Mouse (Mus musculus): ENCODE measurements at regions not wholly inside any gene's neighbourhood (a gene's known extent, or its start where the extent isn't known, plus 50 kb on each side); places are given as distances from the start of the nearest gene placed in this dataset.
A peak's percentile ranks its signal among the peaks of the same experiment; 100 is the strongest.

GRCm38 (mm10) chr9:67610696-67611095, 51.2 kb upstream of the Tln2 start:
- TF ChIP-seq POLR2A (IDR thresholded peaks at IDR 0.05; ENCODE audit: borderline replicate concordance, extremely low read depth, insufficient read depth, insufficient read length, poor library complexity, severe bottlenecking), result no peak
- TF ChIP-seq CTCF (IDR thresholded peaks at IDR 0.05; ENCODE audit: borderline replicate concordance, extremely low read depth, insufficient read depth, insufficient read length), result no peak
- DNase-seq (ENCODE audit: low read depth), result no peak

GRCm38 (mm10) chr9:67611676-67612075, 52.2 kb upstream of the Tln2 start:
- TF ChIP-seq CTCF (IDR thresholded peaks at IDR 0.05; ENCODE audit: borderline replicate concordance, extremely low read depth, insufficient read depth, insufficient read length), result no peak
- TF ChIP-seq POLR2A (IDR thresholded peaks at IDR 0.05; ENCODE audit: borderline replicate concordance, extremely low read depth, insufficient read depth, insufficient read length, poor library complexity, severe bottlenecking), result no peak

GRCm38 (mm10) chr9:67612101-67612500, 52.6 kb upstream of the Tln2 start:
- no peak for DNase-seq (ENCODE audit: low read depth)
- no peak for TF ChIP-seq POLR2A (IDR thresholded peaks at IDR 0.05; ENCODE audit: borderline replicate concordance, extremely low read depth, insufficient read depth, insufficient read length, poor library complexity, severe bottlenecking)
- TF ChIP-seq CTCF (IDR thresholded peaks at IDR 0.05; ENCODE audit: borderline replicate concordance, extremely low read depth, insufficient read depth, insufficient read length), result no peak

More at GRCm38 (mm10) chr9:67611676-67612075, 52.2 kb upstream of the Tln2 start:
- DNase-seq (ENCODE audit: low read depth), result no peak

- TF ChIP-seq CTCF (IDR thresholded peaks at IDR 0.05; ENCODE audit: borderline replicate concordance, extremely low read depth, insufficient read depth, insufficient read length) (no peak), POLR2A (IDR thresholded peaks at IDR 0.05; ENCODE audit: borderline replicate concordance, extremely low read depth, insufficient read depth, insufficient read length, poor library complexity, severe bottlenecking) (no peak)
- no peak for DNase-seq (ENCODE audit: low read depth)
These were observed 54.7 kb upstream of the Tln2 start for GRCm38 (mm10) chr9:67614068-67614727.

- TF ChIP-seq CTCF (IDR thresholded peaks at IDR 0.05; ENCODE audit: borderline replicate concordance, extremely low read depth, insufficient read depth, insufficient read length), result no peak
- no peak for TF ChIP-seq POLR2A (IDR thresholded peaks at IDR 0.05; ENCODE audit: borderline replicate concordance, extremely low read depth, insufficient read depth, insufficient read length, poor library complexity, severe bottlenecking)
- no peak for DNase-seq (ENCODE audit: low read depth)
These were observed 56.7 kb upstream of the Tln2 start for GRCm38 (mm10) chr9:67616207-67616606.

- peak; percentile 53 for DNase-seq (ENCODE audit: low read depth)
These were observed 58.1 kb upstream of the Tln2 start for GRCm38 (mm10) chr9:67617341-67618217.

GRCm38 (mm10) chr9:67620945-67621344, 61.4 kb upstream of the Tln2 start:
- TF ChIP-seq POLR2A (IDR thresholded peaks at IDR 0.05; ENCODE audit: borderline replicate concordance, extremely low read depth, insufficient read depth, insufficient read length, poor library complexity, severe bottlenecking), result no peak
- no peak for TF ChIP-seq CTCF (IDR thresholded peaks at IDR 0.05; ENCODE audit: borderline replicate concordance, extremely low read depth, insufficient read depth, insufficient read length)
- DNase-seq (ENCODE audit: low read depth), result no peak

More at GRCm38 (mm10) chr9:67617341-67618217, 58.1 kb upstream of the Tln2 start:
- TF ChIP-seq CTCF (IDR thresholded peaks at IDR 0.05; ENCODE audit: borderline replicate concordance, extremely low read depth, insufficient read depth, insufficient read length) (no peak), POLR2A (IDR thresholded peaks at IDR 0.05; ENCODE audit: borderline replicate concordance, extremely low read depth, insufficient read depth, insufficient read length, poor library complexity, severe bottlenecking) (no peak)

- DNase-seq (ENCODE audit: low read depth), result no peak
- TF ChIP-seq CTCF (IDR thresholded peaks at IDR 0.05; ENCODE audit: borderline replicate concordance, extremely low read depth, insufficient read depth, insufficient read length) (no peak), POLR2A (IDR thresholded peaks at IDR 0.05; ENCODE audit: borderline replicate concordance, extremely low read depth, insufficient read depth, insufficient read length, poor library complexity, severe bottlenecking) (no peak)
These were observed 67.7 kb upstream of the Tln2 start for GRCm38 (mm10) chr9:67627196-67627595.

- TF ChIP-seq POLR2A (IDR thresholded peaks at IDR 0.05; ENCODE audit: borderline replicate concordance, extremely low read depth, insufficient read depth, insufficient read length, poor library complexity, severe bottlenecking) (no peak), CTCF (IDR thresholded peaks at IDR 0.05; ENCODE audit: borderline replicate concordance, extremely low read depth, insufficient read depth, insufficient read length) (no peak)
- no peak for DNase-seq (ENCODE audit: low read depth)
These were observed 70.1 kb upstream of the Tln2 start for GRCm38 (mm10) chr9:67629624-67630023.

GRCm38 (mm10) chr9:67630173-67630572, 70.7 kb upstream of the Tln2 start:
- TF ChIP-seq CTCF (IDR thresholded peaks at IDR 0.05; ENCODE audit: borderline replicate concordance, extremely low read depth, insufficient read depth, insufficient read length), result no peak
- TF ChIP-seq POLR2A (IDR thresholded peaks at IDR 0.05; ENCODE audit: borderline replicate concordance, extremely low read depth, insufficient read depth, insufficient read length, poor library complexity, severe bottlenecking), result no peak
- DNase-seq (ENCODE audit: low read depth), result no peak

- no peak for DNase-seq (ENCODE audit: low read depth)
- TF ChIP-seq POLR2A (IDR thresholded peaks at IDR 0.05; ENCODE audit: borderline replicate concordance, extremely low read depth, insufficient read depth, insufficient read length, poor library complexity, severe bottlenecking) (no peak), CTCF (IDR thresholded peaks at IDR 0.05; ENCODE audit: borderline replicate concordance, extremely low read depth, insufficient read depth, insufficient read length) (no peak)
These were observed 72.3 kb upstream of the Tln2 start for GRCm38 (mm10) chr9:67631741-67632243.
